Mouse (Mus musculus): ENCODE data around the gene Gm20388.

DNA sequence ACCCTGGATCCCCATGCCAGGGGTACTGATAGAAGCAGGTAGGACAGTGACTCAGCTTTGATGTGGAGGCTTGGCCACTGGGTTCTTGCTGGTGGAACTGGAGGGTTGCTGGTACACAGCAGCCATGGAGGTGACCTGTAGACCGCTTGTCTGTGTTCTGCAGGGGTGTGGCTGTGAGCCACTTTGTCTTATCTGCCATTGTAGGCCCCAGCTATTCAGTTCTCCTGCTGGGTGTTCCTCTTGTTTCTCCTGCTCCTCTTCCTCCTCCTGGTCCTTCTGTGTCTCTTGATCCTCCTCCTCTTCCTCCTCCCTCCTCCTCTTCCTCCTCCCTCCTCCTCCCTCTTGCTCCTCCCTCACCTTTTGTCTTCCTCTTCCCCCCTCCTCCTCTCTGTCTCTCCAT is 614.5 kb downstream of the Gm20388 start:
- TF ChIP-seq GATA1 (IDR thresholded peaks at IDR 0.05; ENCODE audit: low read length): no peak
- TF ChIP-seq TAL1 (IDR thresholded peaks at IDR 0.05; ENCODE audit: low read length): no peak

Measured in erythroblast, embryonic 14.5 days (primary cell).